Mouse (Mus musculus) kidney, adult 11 months (tissue): ENCODE data around the gene Inpp5b.
"Not testable (repeated sequence)": the region's sequence is repeated elsewhere in the genome, so short reads cannot be mapped to it uniquely, and the experiment has no call there.

ENCODE experiments used
- DNase-seq: peaks from one replicate; pipeline ENCODE4 v3.0.0; 2022

The Inpp5b gene

DNA sequence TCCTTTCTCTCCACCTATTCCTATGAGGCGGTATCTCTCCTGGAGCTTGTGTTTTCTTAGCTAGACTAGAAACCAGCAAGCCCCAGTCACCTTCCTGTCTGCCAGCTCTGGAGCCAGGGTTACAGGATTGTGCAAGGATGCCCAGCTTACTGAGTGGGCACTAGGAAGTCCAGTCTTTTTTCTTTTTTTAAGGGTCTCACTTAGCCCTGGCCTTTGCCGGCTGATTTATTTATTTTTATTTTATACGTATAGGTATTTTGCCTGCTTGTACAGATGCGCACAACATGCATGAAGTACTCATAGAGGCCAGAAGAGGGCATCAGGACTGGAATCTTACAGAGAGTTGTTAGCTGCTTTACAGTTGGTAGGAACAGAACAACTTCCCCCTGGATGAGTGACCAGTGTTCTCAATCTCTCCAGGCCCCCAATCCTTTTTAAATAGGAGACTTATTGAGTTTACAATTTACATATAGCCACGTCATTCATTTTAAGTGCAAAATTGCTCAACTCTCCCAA lies 30.8 kb upstream of the Inpp5b start:
- DNase-seq = no peak

DNA sequence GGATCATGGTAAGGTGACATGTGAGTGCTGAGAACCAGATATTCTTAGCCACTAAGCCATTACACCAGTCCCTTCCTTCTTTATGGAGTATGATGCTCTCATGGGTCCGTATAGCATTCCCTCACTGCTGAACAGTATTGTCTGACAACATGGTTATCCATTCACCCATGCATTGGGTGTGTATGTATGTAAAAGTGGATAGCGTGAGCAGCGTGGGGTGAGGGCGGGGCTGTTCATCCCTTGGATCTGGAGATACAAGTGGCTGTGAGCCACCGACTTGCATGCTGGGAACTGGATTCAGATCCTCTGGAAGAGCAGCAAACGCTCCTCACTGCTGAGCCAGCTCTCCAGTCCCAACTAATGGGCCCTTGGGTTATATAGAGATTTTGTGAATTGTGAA lies 29.0 kb upstream of the Inpp5b start:
- no peak for DNase-seq

DNA sequence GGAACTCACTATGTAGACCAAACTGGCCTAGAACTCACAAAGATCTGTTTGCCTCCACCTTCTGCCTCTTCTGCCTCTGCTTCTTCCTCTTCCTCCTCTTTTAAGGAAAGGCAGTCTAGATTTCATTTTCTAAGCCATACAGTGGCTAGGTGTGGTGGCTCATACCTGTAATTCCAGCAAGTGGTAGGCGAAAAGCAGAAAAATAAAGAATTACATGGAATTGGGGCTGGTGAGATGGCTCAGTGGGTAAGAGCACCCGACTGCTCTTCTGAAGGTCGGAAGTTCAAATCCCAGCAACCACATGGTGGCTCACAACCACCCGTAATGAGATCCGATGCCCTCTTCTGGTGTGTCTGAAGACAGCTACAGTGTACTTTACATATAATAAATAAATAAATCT lies 27.8 kb upstream of the Inpp5b start:
- not testable (repeated sequence) for DNase-seq

GRCm38 (mm10) chr4:124714545-124715481 lies 26.8 kb upstream of the Inpp5b start, which contains the start of gene Sf3a3:
Gene Sf3a3 (plus strand): TSS chr4:124714776.
- peak; percentile 92 for DNase-seq

GRCm38 (mm10) chr4:124719101-124719500 lies 22.5 kb upstream of the Inpp5b start:
- no peak for DNase-seq

DNA sequence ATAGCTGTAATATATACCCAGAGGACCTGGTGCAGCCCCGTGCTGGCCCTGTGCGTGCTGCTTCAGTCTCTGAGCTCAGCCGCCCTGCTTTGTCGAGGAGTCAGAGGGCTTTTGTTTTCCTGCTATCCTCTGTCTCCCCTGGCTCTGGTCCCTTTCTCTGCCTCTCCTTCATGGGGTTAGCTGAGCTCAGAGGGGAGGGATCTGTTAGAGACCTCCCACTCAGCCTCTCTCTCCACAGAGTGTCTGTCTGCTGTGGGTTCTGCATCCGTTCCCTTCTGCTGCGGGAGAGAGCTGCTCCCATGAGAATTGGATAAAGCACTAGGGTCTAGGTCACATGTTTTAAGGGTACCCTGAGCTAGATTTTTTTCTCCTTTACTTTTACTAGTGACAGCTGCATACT lies 15.5 kb upstream of the Inpp5b start:
- no peak for DNase-seq

DNA sequence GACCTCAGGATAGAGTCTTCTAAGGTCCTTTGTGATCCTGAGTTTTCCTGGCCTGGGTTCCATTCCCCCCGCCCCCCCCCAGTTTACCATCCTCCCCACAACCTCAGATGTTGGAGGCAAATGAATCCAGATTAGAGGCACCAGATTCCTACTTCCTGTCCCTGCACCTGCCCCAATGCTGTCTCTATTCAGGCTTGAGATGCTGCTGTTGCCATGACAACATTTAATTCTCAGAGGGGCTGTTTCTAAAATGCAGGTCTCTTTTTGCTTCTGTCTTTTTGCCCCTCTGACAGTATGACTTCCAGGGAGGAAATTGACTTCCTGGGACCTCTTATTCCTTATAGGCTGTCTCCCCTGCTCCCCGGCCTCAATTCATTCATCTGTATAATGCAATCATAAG lies 4.7 kb upstream of the Inpp5b start:
- DNase-seq = no peak

GRCm38 (mm10) chr4:124737486-124737885 lies 4.2 kb upstream of the Inpp5b start:
- no peak for DNase-seq

DNA sequence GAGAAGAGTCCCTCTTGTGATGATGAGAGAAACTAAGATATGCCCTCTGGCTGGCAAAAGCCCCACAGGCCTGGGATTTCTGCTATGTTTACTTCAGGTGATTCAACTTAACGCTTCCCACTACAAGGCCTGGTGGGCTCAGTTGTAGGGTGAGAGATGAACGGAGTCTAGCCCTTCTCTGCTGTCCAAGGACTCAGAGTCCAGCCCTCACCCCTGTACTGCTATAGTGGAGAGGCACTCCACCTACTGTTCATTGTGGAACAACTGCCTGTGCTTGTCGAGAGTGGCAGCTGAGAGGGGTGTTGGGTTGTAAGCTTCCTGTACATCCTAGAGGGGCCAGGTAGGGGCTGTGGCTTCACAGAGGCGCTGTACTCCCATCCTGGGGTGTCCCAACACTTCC lies 3.6 kb upstream of the Inpp5b start:
- no peak for DNase-seq

- no peak for DNase-seq
Measured at GRCm38 (mm10) chr4:124738783-124739182, 2.9 kb upstream of the Inpp5b start.

- peak; percentile 60 for DNase-seq
Measured at GRCm38 (mm10) chr4:124742839-124743238, 1.2 kb downstream of the Inpp5b start.

- no peak for DNase-seq
Measured at GRCm38 (mm10) chr4:124746577-124746976, 4.9 kb downstream of the Inpp5b start.

DNA sequence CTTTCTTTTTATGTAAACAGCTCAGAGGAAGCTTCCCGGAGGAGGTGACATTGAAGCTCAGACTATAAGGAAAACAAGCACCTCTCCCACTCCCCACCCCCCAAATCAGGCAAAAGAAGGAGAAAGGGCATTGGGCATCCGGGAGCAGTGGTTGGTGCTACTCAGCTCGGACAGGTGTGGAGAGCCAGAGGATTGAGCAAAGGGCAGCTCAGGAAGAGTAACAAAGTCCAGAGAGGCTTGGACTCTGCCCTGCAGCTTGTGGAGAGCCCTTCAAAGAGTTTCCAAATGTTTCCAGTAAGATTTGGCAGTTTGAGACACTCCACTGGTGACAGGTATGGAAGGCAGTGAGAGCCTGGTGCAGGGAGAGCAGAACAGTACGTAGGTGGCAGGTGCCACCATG lies 6.2 kb downstream of the Inpp5b start:
- peak; percentile 83 for DNase-seq

DNA sequence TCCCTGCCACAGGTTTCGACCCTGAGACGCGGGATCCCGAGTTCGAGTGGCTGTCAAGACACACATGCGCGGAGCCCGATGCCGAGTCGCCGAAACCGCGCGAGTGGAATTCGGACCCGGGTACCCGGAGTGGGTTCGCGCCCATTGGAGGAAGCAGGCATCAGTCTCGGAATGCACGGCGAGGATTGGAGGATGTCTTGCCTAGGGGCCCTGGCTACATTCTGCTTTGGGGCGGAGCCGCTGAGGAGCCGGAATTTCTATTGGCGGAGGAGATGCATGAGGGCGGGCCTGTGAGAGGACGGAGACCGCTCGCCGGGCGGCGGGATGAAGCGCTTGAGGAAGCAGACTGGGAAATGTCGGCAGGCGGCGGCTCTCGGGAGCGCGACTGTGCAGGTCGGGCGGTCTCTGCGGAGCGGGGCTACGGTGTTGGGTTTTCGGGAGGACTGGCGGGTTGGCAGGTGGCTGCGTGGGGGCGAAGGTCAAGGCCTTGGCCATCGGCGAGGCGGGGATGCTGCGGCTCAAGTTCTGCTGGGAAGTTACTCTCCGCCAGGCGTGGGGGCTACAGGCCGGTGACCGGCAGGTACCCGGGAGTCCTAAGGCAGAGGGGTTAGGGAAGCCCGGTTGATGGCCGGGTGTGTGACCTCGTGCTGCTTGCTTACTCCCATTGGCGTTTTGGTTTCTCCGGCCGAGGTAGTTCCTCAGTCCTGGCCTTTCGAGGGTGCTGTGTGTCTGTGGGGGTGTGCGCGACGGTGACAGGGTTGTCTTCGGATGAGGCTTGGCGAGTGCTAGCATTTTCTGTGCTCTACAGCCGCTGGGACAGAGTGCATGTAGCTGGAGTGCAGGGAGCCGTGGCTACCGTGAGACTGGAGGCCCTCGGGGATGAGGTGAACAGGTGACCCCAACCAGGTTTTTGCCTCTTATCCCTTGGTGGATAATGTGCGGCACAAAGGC lies 9.9 kb downstream of the Inpp5b start:
- DNase-seq = peak; percentile 99

GRCm38 (mm10) chr4:124752281-124753199 lies 10.9 kb downstream of the Inpp5b start:
- peak; percentile 42 for DNase-seq

DNA sequence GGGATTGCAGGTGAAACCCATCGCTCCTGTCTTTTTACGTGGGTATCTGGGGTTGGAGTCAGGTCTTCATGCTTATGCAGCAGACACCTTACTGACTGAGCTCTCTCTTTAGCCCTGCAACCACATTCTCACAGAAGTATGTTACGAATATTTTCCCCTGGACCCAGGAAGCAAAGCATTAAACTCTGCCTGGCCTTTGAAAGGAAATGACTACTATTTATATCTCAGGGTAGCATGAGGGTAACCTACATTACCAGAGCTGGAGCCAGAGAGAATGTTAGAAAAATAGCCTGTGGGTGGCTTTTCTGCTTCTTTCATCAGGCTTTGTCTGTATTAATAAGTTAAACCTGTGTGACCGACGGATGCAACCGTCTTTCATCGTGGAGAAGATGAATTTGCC lies 13.9 kb downstream of the Inpp5b start:
- DNase-seq = no peak

- peak; percentile 35 for DNase-seq
Measured at GRCm38 (mm10) chr4:124759305-124759811, 17.7 kb downstream of the Inpp5b start.

DNA sequence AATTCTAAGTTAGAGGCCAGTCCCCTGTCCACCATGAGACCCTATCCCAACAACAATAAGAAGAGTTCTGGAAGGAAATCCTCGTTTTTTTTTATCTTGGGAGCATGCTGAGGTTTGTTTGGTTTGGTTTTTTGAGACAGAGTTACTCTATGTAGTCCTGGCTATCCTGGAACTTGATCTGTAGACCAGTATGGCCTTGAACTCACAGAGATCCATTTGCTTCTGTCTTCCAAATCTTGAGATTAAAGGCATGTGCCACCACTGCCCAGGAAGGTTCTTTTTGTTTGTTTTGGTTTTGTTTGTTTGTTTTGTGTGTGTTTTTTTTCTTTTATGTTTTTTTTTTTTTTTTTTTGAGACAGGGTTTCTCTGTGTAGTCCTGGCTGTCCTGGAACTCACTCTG lies 19.6 kb downstream of the Inpp5b start:
- no peak for DNase-seq

DNA sequence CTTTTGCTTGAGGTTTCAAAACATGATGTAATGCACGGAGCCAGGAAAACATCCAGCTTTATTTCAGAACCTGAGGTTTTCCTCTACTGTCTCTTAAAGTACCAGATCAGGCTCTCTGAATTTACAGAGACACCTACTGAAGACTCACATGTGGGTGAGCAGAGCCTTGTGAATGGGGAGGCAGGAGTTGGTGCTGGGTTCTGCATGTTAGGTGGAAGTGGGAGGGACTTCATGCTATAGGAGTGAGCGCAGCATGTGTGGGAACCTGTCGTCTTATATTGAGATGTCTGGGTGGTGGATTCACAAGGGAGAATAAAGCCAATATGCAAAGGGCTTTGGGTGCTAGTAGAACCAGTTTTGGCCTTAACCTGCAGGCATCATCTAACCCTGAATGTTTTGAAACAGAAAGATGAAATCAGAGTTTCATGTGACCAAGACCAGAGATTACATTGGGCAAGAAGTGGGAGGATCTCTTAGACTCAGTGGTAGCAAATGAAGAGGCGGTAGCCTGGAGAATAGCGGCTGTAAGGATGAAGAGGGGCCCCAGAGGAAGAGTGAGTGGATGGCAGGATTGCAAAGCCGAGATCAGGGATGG lies 21.3 kb downstream of the Inpp5b start:
- DNase-seq = no peak

DNA sequence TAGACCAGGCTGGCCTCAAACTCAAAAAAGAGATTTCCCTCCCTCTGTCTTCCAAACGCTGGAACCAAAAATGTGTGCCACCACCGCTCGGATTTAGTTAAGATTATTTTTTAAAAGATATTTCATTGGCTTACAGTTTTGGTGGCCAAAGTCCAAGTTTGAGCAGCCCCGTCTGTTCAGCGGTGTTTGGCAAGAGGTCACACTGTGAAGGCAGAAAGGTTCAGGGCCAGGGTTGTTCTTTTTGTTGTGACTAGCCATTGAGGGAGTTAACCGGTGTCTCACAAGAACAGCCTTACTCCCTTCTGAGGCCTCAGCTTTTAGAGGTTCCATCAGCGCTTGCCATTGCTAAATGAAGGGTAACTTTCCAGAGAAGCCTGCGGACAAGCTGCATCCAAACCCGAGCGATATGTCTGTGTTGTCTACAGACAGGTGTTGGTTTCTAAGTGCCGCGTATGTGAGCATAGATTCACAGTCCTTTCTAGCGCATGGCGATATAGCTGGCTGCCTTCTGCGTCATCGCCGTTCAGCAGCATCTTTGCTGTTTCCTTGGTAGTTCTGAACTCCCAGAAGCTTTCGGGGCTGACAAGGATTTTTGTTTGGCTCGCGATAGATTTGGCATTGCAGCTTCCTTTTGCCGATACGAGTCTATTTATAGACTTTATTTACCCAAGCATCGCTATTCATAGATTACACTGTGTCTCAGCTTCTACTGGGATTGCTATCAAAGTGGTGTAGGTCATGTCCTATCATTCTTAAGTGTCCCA lies 24.3 kb downstream of the Inpp5b start:
- DNase-seq = no peak

GRCm38 (mm10) chr4:124766566-124766940 lies 24.9 kb downstream of the Inpp5b start:
- no peak for DNase-seq
